Mouse (Mus musculus) erythroblast, embryonic 14.5 days (primary cell): Measurements from ENCODE around the gene Cd300e. TPM values are rescaled to one million over a fixed set of nuclear protein-coding genes. Genes with fewer than 3 reads are reported as not detected.
"Not testable (repeated sequence)": the region's sequence is repeated elsewhere in the genome, so short reads cannot be mapped to it uniquely, and the experiment has no call there.

Source experiments
- H3K27me3 ChIP-seq: 2 replicates; pipeline ENCODE4 v1.6.1; 2012; ENCODE audit warnings: inconsistent platforms; ENCODE audit not compliant: control insufficient read depth
- H3K36me3 ChIP-seq: 2 replicates; pipeline ENCODE4 v1.6.1; 2012; ENCODE audit warnings: mild to moderate bottlenecking, inconsistent platforms; ENCODE audit not compliant: control insufficient read depth
- H3K4me1 ChIP-seq: 2 replicates; pipeline ENCODE4 v1.6.1; 2012; ENCODE audit warnings: inconsistent platforms; ENCODE audit not compliant: control insufficient read depth
- H3K4me3 ChIP-seq: replicated peaks from 2 replicates; pipeline ENCODE3; 2012; ENCODE audit warnings: moderate library complexity, mild to moderate bottlenecking, inconsistent platforms
- H3K9me3 ChIP-seq: 2 replicates; pipeline ENCODE4 v1.6.1; 2012; ENCODE audit warnings: low read length, inconsistent platforms, mixed read lengths; ENCODE audit not compliant: control insufficient read depth
- GATA1 ChIP-seq: IDR thresholded peaks from 2 replicates; pipeline ENCODE4 v1.6.1; 2012; ENCODE audit warnings: low read length, inconsistent platforms, mixed read lengths
- TAL1 ChIP-seq: IDR thresholded peaks from 3 replicates; pipeline ENCODE4 v1.6.1; 2012; ENCODE audit warnings: low read length, inconsistent platforms, mixed read lengths
- polyA plus RNA-seq: library from polyadenylated mRNA; stranded (reverse); fragments of >175 nt; gene quantifications from 2 replicates; pipeline ENCODE4 v1.2.3, GENCODE M21; 2012

Gene Cd300e
- polyA plus RNA-seq, 1 experiment = not detected

GRCm38 (mm10) chr11:115071015-115071551 lies 9.1 kb upstream of the Cd300e start:
- H3K4me3 ChIP-seq = no peak overlapping the region

GRCm38 (mm10) chr11:115066768-115067167 lies 4.8 kb upstream of the Cd300e start:
- Histone ChIP-seq H3K4me1 (no peaks in the 10 kb centered on the region), H3K36me3 (no peaks in the 10 kb centered on the region), H3K4me3 (no peak overlapping the region), H3K27me3 (peaks cover 4% of the 10 kb centered on the region; the same call in 1 of the 2 replicates), H3K9me3 (no peaks in the 10 kb centered on the region)
- TF ChIP-seq TAL1 (no peak), GATA1 (no peak)

More at GRCm38 (mm10) chr11:115071015-115071551, 9.1 kb upstream of the Cd300e start:
- Histone ChIP-seq H3K27me3 (peaks cover 4% of the 10 kb centered on the region), H3K4me1 (no peaks in the 10 kb centered on the region), H3K36me3 (no peaks in the 10 kb centered on the region), H3K9me3 (no peaks in the 10 kb centered on the region)
- TF ChIP-seq GATA1 = no peak
- TF ChIP-seq TAL1 = no peak

- TF ChIP-seq TAL1 (no peak), GATA1 (no peak)
- Histone ChIP-seq H3K36me3 (no peaks in the 10 kb centered on the region), H3K9me3 (no peaks in the 10 kb centered on the region), H3K4me3 (no peak overlapping the region), H3K27me3 (no peaks in the 10 kb centered on the region), H3K4me1 (no peaks in the 10 kb centered on the region)
These were observed 2.2 kb downstream of the Cd300e start for GRCm38 (mm10) chr11:115059797-115060196.

GRCm38 (mm10) chr11:115058701-115059100 lies 3.3 kb downstream of the Cd300e start:
- Histone ChIP-seq H3K4me3 (no peak overlapping the region), H3K9me3 (no peaks in the 10 kb centered on the region)
- TF ChIP-seq GATA1 = no peak
- no peak for TF ChIP-seq TAL1

GRCm38 (mm10) chr11:115054537-115054936 lies 7.4 kb downstream of the Cd300e start:
- no peaks in the 10 kb centered on the region for H3K4me1 ChIP-seq

More at GRCm38 (mm10) chr11:115058701-115059100, 3.3 kb downstream of the Cd300e start:
- Histone ChIP-seq H3K4me1 (no peaks in the 10 kb centered on the region), H3K36me3 (no peaks in the 10 kb centered on the region), H3K27me3 (no peaks in the 10 kb centered on the region)

GRCm38 (mm10) chr11:115052991-115053390 lies 9.0 kb downstream of the Cd300e start:
- H3K4me1 ChIP-seq = no peaks in the 10 kb centered on the region
- no peak for TF ChIP-seq TAL1
- TF ChIP-seq GATA1 = no peak
- no peak overlapping the region for H3K4me3 ChIP-seq
- H3K27me3 ChIP-seq = no peaks in the 10 kb centered on the region
- H3K36me3 ChIP-seq = no peaks in the 10 kb centered on the region
- H3K9me3 ChIP-seq = no peaks in the 10 kb centered on the region

More at GRCm38 (mm10) chr11:115054537-115054936, 7.4 kb downstream of the Cd300e start:
- Histone ChIP-seq H3K36me3 (no peaks in the 10 kb centered on the region), H3K4me3 (no peak overlapping the region), H3K27me3 (no peaks in the 10 kb centered on the region), H3K9me3 (no peaks in the 10 kb centered on the region)
- TF ChIP-seq GATA1 (no peak), TAL1 (no peak)

GRCm38 (mm10) chr11:115052206-115052605 lies 9.8 kb downstream of the Cd300e start:
- no peaks in the 10 kb centered on the region for H3K9me3 ChIP-seq
- H3K4me3 ChIP-seq = no peak overlapping the region
- H3K36me3 ChIP-seq = no peaks in the 10 kb centered on the region
- H3K4me1 ChIP-seq = no peaks in the 10 kb centered on the region
- TF ChIP-seq TAL1 (no peak), GATA1 (no peak)
- no peaks in the 10 kb centered on the region for H3K27me3 ChIP-seq

- H3K27me3 ChIP-seq = no peaks in the 10 kb centered on the region
- no peaks in the 10 kb centered on the region for H3K36me3 ChIP-seq
- no peaks in the 10 kb centered on the region for H3K4me1 ChIP-seq
- no peak overlapping the region for H3K4me3 ChIP-seq
- no peaks in the 10 kb centered on the region for H3K9me3 ChIP-seq
- TF ChIP-seq TAL1 = no peak
- no peak for TF ChIP-seq GATA1
These were observed 12.6 kb downstream of the Cd300e start for GRCm38 (mm10) chr11:115049282-115049895.

GRCm38 (mm10) chr11:115048259-115048658 lies 13.7 kb downstream of the Cd300e start, which contains the start of gene Cd300ld3:
Gene Cd300ld3, minus strand, starts transcription at chr11:115048409.
- Histone ChIP-seq H3K4me1 (no peaks in the 10 kb centered on the region), H3K27me3 (no peaks in the 10 kb centered on the region), H3K4me3 (no peak within 1 kb of the TSS), H3K36me3 (no peaks in the 10 kb centered on the region), H3K9me3 (no peaks in the 10 kb centered on the region)
- TF ChIP-seq GATA1 (no peak), TAL1 (no peak)

GRCm38 (mm10) chr11:115037669-115038068 lies 24.3 kb downstream of the Cd300e start, which contains the start of gene Cd300ld5:
Gene Cd300ld5, minus strand, starts transcription at chr11:115037769.
- H3K36me3 ChIP-seq, H3K27me3 ChIP-seq, H3K9me3 ChIP-seq, H3K4me1 ChIP-seq, H3K4me3 ChIP-seq: not testable (repeated sequence)

- H3K4me3 ChIP-seq, H3K9me3 ChIP-seq, H3K27me3 ChIP-seq, H3K36me3 ChIP-seq, H3K4me1 ChIP-seq: not testable (repeated sequence)
These were observed 35.1 kb downstream of the Cd300e start, which contains the start of gene Cd300ld4 for GRCm38 (mm10) chr11:115026912-115027311. Gene Cd300ld4, minus strand, starts transcription at chr11:115027012.

GRCm38 (mm10) chr11:115016093-115016492 lies 45.9 kb downstream of the Cd300e start, which contains the start of gene Cd300ld2:
Gene Cd300ld2, minus strand, starts transcription at chr11:115016193.
- not testable (repeated sequence) for H3K9me3 ChIP-seq, H3K4me3 ChIP-seq, H3K36me3 ChIP-seq, H3K4me1 ChIP-seq, H3K27me3 ChIP-seq
